13 mouse cellular contexts compared by ENCODE assay signal in the genomic region with DNA sequence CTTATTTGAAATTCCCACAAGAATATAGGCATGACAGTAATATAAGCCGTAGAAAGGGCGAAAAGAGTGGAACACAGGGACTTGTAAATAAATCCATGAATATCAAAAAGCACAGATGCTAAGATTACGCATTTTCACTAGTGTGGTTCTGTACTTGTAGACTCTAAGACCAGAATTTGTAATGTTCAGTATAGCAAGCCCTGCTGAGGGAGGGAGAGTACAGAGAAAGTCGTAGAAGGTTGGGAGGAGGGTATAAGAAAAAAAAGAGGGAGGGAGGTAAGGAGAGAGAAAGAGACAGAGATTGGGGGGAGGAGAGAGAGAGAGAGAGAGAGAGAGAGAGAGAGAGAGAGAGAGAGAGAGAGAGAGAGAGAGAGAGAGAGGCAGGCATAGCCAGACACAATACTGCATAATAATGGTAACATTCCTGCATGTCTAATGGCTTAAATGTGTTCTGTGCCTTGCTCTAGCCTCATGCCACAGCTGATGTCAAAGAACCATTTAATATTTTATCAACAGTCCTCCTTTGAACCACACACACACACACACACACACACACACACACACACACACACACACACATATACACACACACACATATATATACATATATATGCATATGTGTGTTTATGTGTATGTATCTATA.
A peak's percentile ranks its signal among the peaks of the same experiment; 100 is the strongest.
DNase-seq lines count a peak whose midpoint lies in the region; ATAC-seq and TF ChIP-seq lines count a peak whose summit lies in the region.
"Had no signal": no experiment of that assay in that cellular context is flagged by ENCODE, and none has a peak within 500 bp of the region (broad histone marks: within the 10 kb centered on the region; RNA-seq: fewer than 3 reads in every experiment).

No protein-coding gene starts in this region.

- H3K4me2 ChIP-seq in midbrain, embryonic 13.5 days (replicated peaks): 0 out of 2 replicates have a peak overlapping the region, but pooled peaks have one; percentile 16
- H3K4me2 ChIP-seq in kidney, embryonic 15.5 days: no peak overlapping the region
- H3K4me2 ChIP-seq: embryonic facial prominence, embryonic 13.5 days; limb, embryonic 15.5 days; lung, embryonic 15.5 days had no signal

- H3K9ac ChIP-seq in midbrain, embryonic 13.5 days (replicated peaks): no peak overlapping the region
- no peak overlapping the region for H3K9ac ChIP-seq in kidney, embryonic 15.5 days
- H3K9ac ChIP-seq: embryonic facial prominence, embryonic 13.5 days; limb, embryonic 15.5 days; lung, embryonic 15.5 days had no signal

- no peak overlapping the region for H3K4me3 ChIP-seq in layer of hippocampus, adult 2 months
- no peak overlapping the region for H3K4me3 ChIP-seq in hindbrain, embryonic 10.5 days
- H3K4me3 ChIP-seq in midbrain, embryonic 13.5 days (replicated peaks): no peak overlapping the region
- no peak overlapping the region for H3K4me3 ChIP-seq in kidney, embryonic 15.5 days (replicated peaks)
- H3K4me3 ChIP-seq: embryonic facial prominence, embryonic 13.5 days; limb, embryonic 15.5 days; lung, embryonic 15.5 days; megakaryocyte, embryonic 14.5 days had no signal

- no peaks in the 10 kb centered on the region for H3K27me3 ChIP-seq in hindbrain, embryonic 10.5 days (ENCODE audit: insufficient read depth, poor library complexity, severe bottlenecking)
- no peaks in the 10 kb centered on the region for H3K27me3 ChIP-seq in midbrain, embryonic 13.5 days
- H3K27me3 ChIP-seq in kidney, embryonic 15.5 days: no peaks in the 10 kb centered on the region
- H3K27me3 ChIP-seq: embryonic facial prominence, embryonic 13.5 days; limb, embryonic 15.5 days; lung, embryonic 15.5 days; megakaryocyte, embryonic 14.5 days had no signal

- peak overlapping the region; percentile 59 for H3K27ac ChIP-seq in layer of hippocampus, adult 2 months
- H3K27ac ChIP-seq in hindbrain, embryonic 10.5 days: peak overlapping the region; percentile 79
- H3K27ac ChIP-seq in midbrain, embryonic 13.5 days: peak overlapping the region; percentile 89
- no peak overlapping the region for H3K27ac ChIP-seq in kidney, embryonic 15.5 days
- H3K27ac ChIP-seq: embryonic facial prominence, embryonic 13.5 days; limb, embryonic 15.5 days; lung, embryonic 15.5 days had no signal

- TF ChIP-seq CTCF in layer of hippocampus, adult 2 months (conservative IDR thresholded peaks at IDR 0.05): no peak

- no peak for DNase-seq in layer of hippocampus, adult 2 months (ENCODE audit: low spot score in 2 of 2)
- no peak for DNase-seq in layer of hippocampus, adult 8-10 months (ENCODE audit: low spot score in 2 of 2)
- no peak for DNase-seq in hindbrain, embryonic 10.5 days (ENCODE audit: low spot score)
- no peak for DNase-seq in adrenal gland, adult 18-20 months (ENCODE audit: low spot score in 2 of 2)
- no peak for DNase-seq in frontal cortex, adult 2 months (ENCODE audit: extremely low spot score in 1 of 2, low spot score in 1 of 2)
- DNase-seq: heart, adult 11 months; kidney, adult 18-20 months had no signal

- H3K9me3 ChIP-seq in hindbrain, embryonic 10.5 days: no peaks in the 10 kb centered on the region
- no peaks in the 10 kb centered on the region for H3K9me3 ChIP-seq in midbrain, embryonic 13.5 days
- no peaks in the 10 kb centered on the region for H3K9me3 ChIP-seq in kidney, embryonic 15.5 days (replicated peaks)
- H3K9me3 ChIP-seq: embryonic facial prominence, embryonic 13.5 days; limb, embryonic 15.5 days; lung, embryonic 15.5 days; megakaryocyte, embryonic 14.5 days had no signal

- ATAC-seq in midbrain, embryonic 13.5 days: peak; percentile 75
- ATAC-seq in kidney, embryonic 15.5 days (replicated peaks; ENCODE audit: low FRiP score): no peak

- no peaks in the 10 kb centered on the region for H3K36me3 ChIP-seq in hindbrain, embryonic 10.5 days
- H3K36me3 ChIP-seq in midbrain, embryonic 13.5 days: no peaks in the 10 kb centered on the region
- no peaks in the 10 kb centered on the region for H3K36me3 ChIP-seq in kidney, embryonic 15.5 days
- H3K36me3 ChIP-seq: embryonic facial prominence, embryonic 13.5 days; limb, embryonic 15.5 days; lung, embryonic 15.5 days had no signal

- 70% methylated on average over 4 of the region's 4 CpGs for WGBS in hindbrain, embryonic 10.5 days
- WGBS in midbrain, embryonic 13.5 days: 21% methylated on average over 4 of the region's 4 CpGs
- 85% methylated on average over 4 of the region's 4 CpGs for WGBS in kidney, embryonic 15.5 days

- peaks cover 36% of the 10 kb centered on the region for H3K4me1 ChIP-seq in hindbrain, embryonic 10.5 days (replicated peaks)
- peaks cover 31% of the 10 kb centered on the region for H3K4me1 ChIP-seq in midbrain, embryonic 13.5 days (replicated peaks)
- no peaks in the 10 kb centered on the region for H3K4me1 ChIP-seq in kidney, embryonic 15.5 days
- H3K4me1 ChIP-seq: embryonic facial prominence, embryonic 13.5 days; limb, embryonic 15.5 days; lung, embryonic 15.5 days; megakaryocyte, embryonic 14.5 days had no signal
